Mouse (Mus musculus): ENCODE measurements at regions not wholly inside any gene's neighbourhood (a gene's known extent, or its start where the extent isn't known, plus 50 kb on each side); places are given as distances from the start of the nearest gene placed in this dataset.
A peak's percentile ranks its signal among the peaks of the same experiment; 100 is the strongest.

GRCm38 (mm10) chr13:115266164-115266563 is 164.4 kb upstream of the Itga1 start:
- DNase-seq (ENCODE audit: extremely low spot score, low spot score): no peak

GRCm38 (mm10) chr13:115257345-115257744 is 155.6 kb upstream of the Itga1 start:
- no peak for DNase-seq (ENCODE audit: extremely low spot score, low spot score)

- DNase-seq (ENCODE audit: extremely low spot score, low spot score): no peak
Measured at GRCm38 (mm10) chr13:115252541-115252940, 150.8 kb upstream of the Itga1 start.

- no peak for DNase-seq (ENCODE audit: extremely low spot score, low spot score)
Measured at GRCm38 (mm10) chr13:115231981-115232380, 130.2 kb upstream of the Itga1 start.

GRCm38 (mm10) chr13:115230494-115230893 is 128.7 kb upstream of the Itga1 start:
- DNase-seq (ENCODE audit: extremely low spot score, low spot score): peak; percentile 44

GRCm38 (mm10) chr13:115226824-115227223 is 125.1 kb upstream of the Itga1 start:
- DNase-seq (ENCODE audit: extremely low spot score, low spot score): no peak

- DNase-seq (ENCODE audit: extremely low spot score, low spot score): no peak
Measured at GRCm38 (mm10) chr13:115219701-115220100, 117.9 kb upstream of the Itga1 start.

GRCm38 (mm10) chr13:115211285-115211684 is 109.5 kb upstream of the Itga1 start:
- DNase-seq (ENCODE audit: extremely low spot score, low spot score): no peak

- DNase-seq (ENCODE audit: extremely low spot score, low spot score): no peak
Measured at GRCm38 (mm10) chr13:115210643-115211208, 109.0 kb upstream of the Itga1 start.

- DNase-seq (ENCODE audit: extremely low spot score, low spot score): no peak
Measured at GRCm38 (mm10) chr13:115209402-115210192, 107.8 kb upstream of the Itga1 start.

- DNase-seq (ENCODE audit: extremely low spot score, low spot score): no peak
Measured at GRCm38 (mm10) chr13:115206723-115207122, 105.0 kb upstream of the Itga1 start.

GRCm38 (mm10) chr13:115199166-115199565 is 97.4 kb upstream of the Itga1 start:
- DNase-seq (ENCODE audit: extremely low spot score, low spot score): no peak

GRCm38 (mm10) chr13:115188066-115188465 is 86.3 kb upstream of the Itga1 start:
- no peak for DNase-seq (ENCODE audit: extremely low spot score, low spot score)

GRCm38 (mm10) chr13:115187356-115187755 is 85.6 kb upstream of the Itga1 start:
- DNase-seq (ENCODE audit: extremely low spot score, low spot score): no peak

GRCm38 (mm10) chr13:115182211-115182870 is 80.6 kb upstream of the Itga1 start:
- no peak for DNase-seq (ENCODE audit: extremely low spot score, low spot score)

- DNase-seq (ENCODE audit: extremely low spot score, low spot score): no peak
Measured at GRCm38 (mm10) chr13:115178175-115178917, 76.6 kb upstream of the Itga1 start.

- no peak for DNase-seq (ENCODE audit: extremely low spot score, low spot score)
Measured at GRCm38 (mm10) chr13:115171347-115172062, 69.7 kb upstream of the Itga1 start.

- DNase-seq (ENCODE audit: extremely low spot score, low spot score): no peak
Measured at GRCm38 (mm10) chr13:115165981-115166380, 64.2 kb upstream of the Itga1 start.

- no peak for DNase-seq (ENCODE audit: extremely low spot score, low spot score)
Measured at GRCm38 (mm10) chr13:115162689-115163413, 61.1 kb upstream of the Itga1 start.

GRCm38 (mm10) chr13:115159386-115159785 is 57.6 kb upstream of the Itga1 start:
- no peak for DNase-seq (ENCODE audit: extremely low spot score, low spot score)

Data from neural tube, embryonic 10.5 days (tissue).